Mouse (Mus musculus) layer of hippocampus, adult 2 months (tissue): ENCODE measurements around the gene Utf1. TPM values are rescaled to one million over a fixed set of nuclear protein-coding genes. Genes with fewer than 3 reads are reported as not detected.

Source experiments
- DNase-seq, 2 experiments: peaks; one replicate each; pipeline ENCODE4 v3.0.0; 2022; ENCODE audit warnings: low spot score in 2 of 2
- H3K27ac ChIP-seq: fragments of 200-600 bp; 2 replicates; pipeline ENCODE4 v1.8.1; 2022
- H3K4me3 ChIP-seq: fragments of 200-600 bp; 2 replicates; pipeline ENCODE4 v1.8.1; 2022; ENCODE audit warnings: mild to moderate bottlenecking
- CTCF ChIP-seq: fragments of 200-600 bp; conservative IDR thresholded peaks from 2 replicates; pipeline ENCODE4 v1.8.1; 2022; ENCODE audit warnings: antibody characterized with exemption, mild to moderate bottlenecking, moderate library complexity
- total RNA-seq, 2 experiments: library from RNA; stranded (reverse); gene quantifications; 2 replicates each; pipeline ENCODE4 v1.2.3; 2021

Gene Utf1
- total RNA-seq, 2 experiments from 2014 or later: not detected

DNA sequence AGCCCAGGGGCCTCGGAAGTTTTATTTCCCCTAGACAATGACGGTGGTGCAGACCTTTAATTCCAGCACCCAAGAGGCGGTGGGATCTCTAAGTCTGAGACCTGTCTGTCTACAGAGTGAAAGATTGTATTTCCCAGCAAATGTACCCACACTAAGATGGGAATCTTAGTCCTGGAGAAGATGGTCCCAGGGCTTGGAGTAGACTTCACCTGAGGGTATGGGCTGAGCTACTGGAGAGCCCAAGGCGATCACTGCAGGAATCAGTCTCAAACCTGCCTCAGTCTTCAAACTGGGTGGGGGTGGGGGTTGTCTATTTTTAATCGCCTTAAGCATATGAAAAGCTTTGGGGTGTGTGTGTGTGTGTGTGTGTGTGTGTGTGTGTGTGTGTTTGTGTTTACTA, 2.4 kb downstream of the Utf1 start:
- H3K27ac ChIP-seq: no peak overlapping the region
- no peak overlapping the region for H3K4me3 ChIP-seq
- TF ChIP-seq CTCF: no peak
- no peak for DNase-seq

- no peak overlapping the region for H3K27ac ChIP-seq
- no peak for DNase-seq
- peak; percentile 65 for TF ChIP-seq CTCF
- H3K4me3 ChIP-seq: peak overlapping the region; percentile 54
These were observed 6.3 kb downstream of the Utf1 start for GRCm38 (mm10) chr7:139949893-139950282.

GRCm38 (mm10) chr7:139950283-139950971, 6.8 kb downstream of the Utf1 start:
- Histone ChIP-seq H3K4me3 (peak overlapping the region; percentile 54), H3K27ac (no peak overlapping the region)
- no peak for TF ChIP-seq CTCF
- no peak for DNase-seq

DNA sequence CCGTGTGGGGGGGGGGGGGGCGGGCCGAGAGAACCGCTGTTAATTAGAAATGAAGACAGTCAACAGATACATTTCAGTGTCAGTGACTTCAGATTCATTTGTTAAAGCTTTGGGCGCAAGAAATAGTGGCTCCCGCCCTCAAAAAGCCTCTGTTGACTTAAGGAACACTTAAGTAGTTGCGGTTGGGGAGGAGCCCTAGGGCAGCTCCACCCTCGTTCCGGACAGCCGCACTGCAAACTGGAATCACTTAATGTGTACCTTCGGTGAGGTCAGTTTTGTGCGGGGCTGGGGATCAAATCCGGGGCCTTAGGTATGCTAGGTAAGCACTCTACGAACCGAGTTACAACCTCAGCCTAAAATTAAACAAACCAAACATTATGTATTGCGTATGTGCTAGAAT, 7.5 kb downstream of the Utf1 start:
- Histone ChIP-seq H3K27ac (no peak overlapping the region), H3K4me3 (peak overlapping the region; percentile 54)
- DNase-seq: no peak
- no peak for TF ChIP-seq CTCF

- Histone ChIP-seq H3K27ac (no peak overlapping the region), H3K4me3 (no peak overlapping the region)
- DNase-seq: no peak
- TF ChIP-seq CTCF: no peak
These were observed 8.5 kb downstream of the Utf1 start for GRCm38 (mm10) chr7:139951991-139952633.

GRCm38 (mm10) chr7:139955505-139955904, 11.9 kb downstream of the Utf1 start:
- no peak overlapping the region for H3K27ac ChIP-seq
- DNase-seq: no peak
- H3K4me3 ChIP-seq: no peak overlapping the region
- TF ChIP-seq CTCF: no peak

GRCm38 (mm10) chr7:139956658-139957057, 13.1 kb downstream of the Utf1 start:
- Histone ChIP-seq H3K4me3 (no peak overlapping the region), H3K27ac (no peak overlapping the region)
- no peak for TF ChIP-seq CTCF
- DNase-seq: no peak

GRCm38 (mm10) chr7:139957437-139957836, 13.8 kb downstream of the Utf1 start:
- Histone ChIP-seq H3K4me3 (no peak overlapping the region), H3K27ac (no peak overlapping the region)
- no peak for TF ChIP-seq CTCF
- DNase-seq: no peak

GRCm38 (mm10) chr7:139957958-139958357, 14.4 kb downstream of the Utf1 start:
- TF ChIP-seq CTCF: no peak
- DNase-seq: no peak
- no peak overlapping the region for H3K4me3 ChIP-seq
- H3K27ac ChIP-seq: no peak overlapping the region

DNA sequence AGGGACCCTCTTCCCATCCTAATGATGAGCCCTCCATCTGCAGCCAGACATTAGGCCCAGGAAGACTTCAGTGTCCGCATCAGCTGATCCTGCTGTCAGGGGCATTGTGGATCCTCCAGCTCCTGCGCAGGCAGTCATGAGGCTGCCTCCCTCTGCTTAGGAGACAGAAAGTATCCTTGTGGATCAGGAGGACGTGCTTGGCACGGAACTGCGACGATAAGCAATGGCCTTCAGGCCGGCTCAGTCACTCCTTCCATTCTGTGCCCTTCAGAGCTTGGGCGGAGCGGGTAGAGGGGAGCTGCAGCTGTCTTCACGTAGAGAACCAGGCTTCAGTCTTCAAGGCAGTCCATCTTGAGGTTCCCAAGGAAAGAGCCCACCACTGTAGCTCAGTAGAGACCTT, 17.6 kb downstream of the Utf1 start:
- Histone ChIP-seq H3K4me3 (no peak overlapping the region), H3K27ac (no peak overlapping the region)
- TF ChIP-seq CTCF: no peak
- DNase-seq: no peak

- DNase-seq: no peak
- Histone ChIP-seq H3K27ac (no peak overlapping the region), H3K4me3 (no peak overlapping the region)
- TF ChIP-seq CTCF: no peak
These were observed 20.2 kb downstream of the Utf1 start for GRCm38 (mm10) chr7:139963814-139964213.

- Histone ChIP-seq H3K27ac (no peak overlapping the region), H3K4me3 (no peak overlapping the region)
- no peak for TF ChIP-seq CTCF
- no peak for DNase-seq
These were observed 23.6 kb downstream of the Utf1 start for GRCm38 (mm10) chr7:139967175-139967574.

- no peak for TF ChIP-seq CTCF
- no peak overlapping the region for H3K27ac ChIP-seq
- no peak for DNase-seq
These were observed 24.8 kb downstream of the Utf1 start for GRCm38 (mm10) chr7:139968428-139968827.

More at GRCm38 (mm10) chr7:139968428-139968827, 24.8 kb downstream of the Utf1 start:
- no peak overlapping the region for H3K4me3 ChIP-seq
